Mouse (Mus musculus) T-helper 2 cell (primary cell): ENCODE measurements around the gene Rarres2.

ENCODE experiments used
- in situ Hi-C: fragments of 300-600 bp; cut with MboI, MseI; formaldehyde crosslinking; loops from one replicate; pipeline ENCODE4 v1.15.1; 2025; ENCODE audit warnings: high pct_unique_total_duplicates

Rarres2 gene

GRCm38 (mm10) chr6:48572572-48573061 is at the start of gene Rarres2:
TSS of gene Rarres2 (minus strand) at chr6:48572789.
- in situ Hi-C loops: no loop called here

GRCm38 (mm10) chr6:48620031-48620430 is 47.4 kb upstream of the Rarres2 start:
- in situ Hi-C loops: no loop called here

- in situ Hi-C loops: no loop called here
These were observed 42.2 kb upstream of the Rarres2 start for GRCm38 (mm10) chr6:48614756-48615155.

GRCm38 (mm10) chr6:48613464-48613863 is 40.9 kb upstream of the Rarres2 start:
- in situ Hi-C loops: no loop called here

GRCm38 (mm10) chr6:48610657-48611056 is 38.1 kb upstream of the Rarres2 start:
- in situ Hi-C loops: no loop called here

GRCm38 (mm10) chr6:48609512-48609911 is 36.9 kb upstream of the Rarres2 start:
- in situ Hi-C loops: no loop called here

GRCm38 (mm10) chr6:48608124-48608523 is 35.5 kb upstream of the Rarres2 start:
- in situ Hi-C loops: no loop called here

GRCm38 (mm10) chr6:48602080-48602741 is 29.6 kb upstream of the Rarres2 start:
- in situ Hi-C loops: no loop called here

GRCm38 (mm10) chr6:48601271-48602079 is 28.9 kb upstream of the Rarres2 start, which contains the start of gene Zfp775:
TSS of gene Zfp775 (plus strand) at chr6:48602063.
- in situ Hi-C loops: no loop called here

GRCm38 (mm10) chr6:48600594-48600993 is 28.0 kb upstream of the Rarres2 start:
- in situ Hi-C loops: no loop called here

- in situ Hi-C loops: no loop called here
These were observed 24.6 kb upstream of the Rarres2 start for GRCm38 (mm10) chr6:48597233-48597625.

GRCm38 (mm10) chr6:48596545-48597232 is 24.1 kb upstream of the Rarres2 start:
- in situ Hi-C loops: no loop called here

- in situ Hi-C loops: no loop called here
These were observed 22.7 kb upstream of the Rarres2 start for GRCm38 (mm10) chr6:48595278-48595677.

GRCm38 (mm10) chr6:48594043-48594738 is 21.6 kb upstream of the Rarres2 start:
- in situ Hi-C loops: no loop called here

GRCm38 (mm10) chr6:48593158-48594042 is 20.8 kb upstream of the Rarres2 start, which contains the start of the genes Repin1 and Gm44965:
TSS of gene Repin1 (plus strand) at chr6:48593883.
TSS of gene Gm44965 (plus strand) at chr6:48593941.
- in situ Hi-C loops: no loop called here

GRCm38 (mm10) chr6:48591871-48592270 is 19.3 kb upstream of the Rarres2 start:
- in situ Hi-C loops: no loop called here

- in situ Hi-C loops: no loop called here
These were observed 18.7 kb upstream of the Rarres2 start for GRCm38 (mm10) chr6:48591221-48591845.

- in situ Hi-C loops: no loop called here
These were observed 16.7 kb upstream of the Rarres2 start, which contains the start of gene Gm45021 for GRCm38 (mm10) chr6:48589194-48589750. TSS of gene Gm45021 (plus strand) at chr6:48589610.

- in situ Hi-C loops: loop anchor here (5.0 kb wide), 1 partner anchor 60 kb away; no protein-coding TSS in a partner anchor
These were observed 9.4 kb upstream of the Rarres2 start for GRCm38 (mm10) chr6:48582037-48582436.
